Mouse (Mus musculus) c-Kit-positive CD71-positive TER-119-positive erythroid progenitor cells, embryonic 14.5 days (primary cell): Measurements from ENCODE around the gene Ncoa4.
A peak's percentile ranks its signal among the peaks of the same experiment; 100 is the strongest.
"Not testable (repeated sequence)": the region's sequence is repeated elsewhere in the genome, so short reads cannot be mapped to it uniquely, and the experiment has no call there.

Source experiments
- DNase-seq: peaks from one replicate; pipeline ENCODE4 v3.0.0-alpha.2; 2013; ENCODE audit warnings: low spot score

Ncoa4 gene

GRCm38 (mm10) chr14:32161090-32161885 lies 1.6 kb downstream of the Ncoa4 start:
- DNase-seq: peak; percentile 56

GRCm38 (mm10) chr14:32162231-32162630 lies 2.6 kb downstream of the Ncoa4 start:
- no peak for DNase-seq

- no peak for DNase-seq
Observed at GRCm38 (mm10) chr14:32163203-32163888, 3.7 kb downstream of the Ncoa4 start.

- DNase-seq: no peak
Observed at GRCm38 (mm10) chr14:32164173-32165051, 4.7 kb downstream of the Ncoa4 start.

- DNase-seq: peak; percentile 78
Observed at GRCm38 (mm10) chr14:32165278-32166061, 5.8 kb downstream of the Ncoa4 start.

GRCm38 (mm10) chr14:32166062-32166441 lies 6.4 kb downstream of the Ncoa4 start:
- no peak for DNase-seq

GRCm38 (mm10) chr14:32166840-32167239 lies 7.2 kb downstream of the Ncoa4 start:
- DNase-seq: no peak

GRCm38 (mm10) chr14:32167326-32167725 lies 7.7 kb downstream of the Ncoa4 start:
- peak; percentile 40 for DNase-seq

- DNase-seq: peak; percentile 92
Observed at GRCm38 (mm10) chr14:32168653-32169231, 9.1 kb downstream of the Ncoa4 start.

- DNase-seq: no peak
Observed at GRCm38 (mm10) chr14:32170137-32170536, 10.5 kb downstream of the Ncoa4 start.

- no peak for DNase-seq
Observed at GRCm38 (mm10) chr14:32175310-32175709, 15.6 kb downstream of the Ncoa4 start.

GRCm38 (mm10) chr14:32176590-32176989 lies 16.9 kb downstream of the Ncoa4 start:
- DNase-seq: not testable (repeated sequence)

GRCm38 (mm10) chr14:32179393-32180195 lies 19.9 kb downstream of the Ncoa4 start:
- no peak for DNase-seq

- no peak for DNase-seq
Observed at GRCm38 (mm10) chr14:32180861-32181260, 21.2 kb downstream of the Ncoa4 start.

GRCm38 (mm10) chr14:32183846-32184245 lies 24.2 kb downstream of the Ncoa4 start:
- DNase-seq: no peak

GRCm38 (mm10) chr14:32190627-32191391 lies 31.1 kb downstream of the Ncoa4 start:
- no peak for DNase-seq

GRCm38 (mm10) chr14:32191926-32192325 lies 32.3 kb downstream of the Ncoa4 start:
- no peak for DNase-seq

- DNase-seq: peak; percentile 63
Observed at GRCm38 (mm10) chr14:32192437-32192836, 32.8 kb downstream of the Ncoa4 start.

- DNase-seq: not testable (repeated sequence)
Observed at GRCm38 (mm10) chr14:32193557-32193956, 33.9 kb downstream of the Ncoa4 start.

GRCm38 (mm10) chr14:32201354-32201753 lies 41.7 kb downstream of the Ncoa4 start:
- DNase-seq: peak; percentile 38
